Mouse (Mus musculus): ENCODE measurements at regions not wholly inside any gene's neighbourhood (a gene's known extent, or its start where the extent isn't known, plus 50 kb on each side); places are given as distances from the start of the nearest gene placed in this dataset.

DNA sequence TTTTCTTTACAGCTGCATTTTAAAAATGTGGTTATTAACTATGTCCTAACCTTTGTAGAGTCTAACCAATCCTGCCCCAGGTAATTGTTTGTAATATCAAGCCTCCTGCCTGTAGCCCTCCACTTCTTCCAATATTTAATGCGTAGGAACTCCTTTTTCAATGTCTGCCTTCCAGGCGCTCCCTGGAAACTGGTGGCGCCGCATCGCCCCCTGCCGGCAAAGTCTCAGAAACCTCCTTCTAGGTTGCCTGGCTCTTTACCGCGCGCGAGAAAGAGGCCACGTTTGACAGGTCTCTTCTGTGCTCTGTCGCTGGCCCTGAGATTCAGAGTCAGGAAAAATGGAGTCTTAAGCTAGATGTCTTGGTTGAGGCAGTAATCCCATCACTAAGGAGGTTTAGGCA, 542.8 kb downstream of the Zfp704 start:
- Histone ChIP-seq H3K27me3 (ENCODE audit: control insufficient read depth, insufficient read depth, low read length, poor library complexity, severe bottlenecking) (no peaks in the 10 kb centered on the region), H3K4me1 (ENCODE audit: control insufficient read depth, insufficient read depth, low read length) (no peaks in the 10 kb centered on the region), H3K36me3 (ENCODE audit: control insufficient read depth, insufficient read depth, low read length, poor library complexity, severe bottlenecking) (no peaks in the 10 kb centered on the region), H3K4me3 (ENCODE audit: low read depth, low read length) (peak overlapping the region; percentile 32; the same call in 1 of the 2 replicates), H3K27ac (ENCODE audit: insufficient read depth, low read length) (no peak overlapping the region), H3K9ac (ENCODE audit: low read depth, poor library complexity, severe bottlenecking) (no peak overlapping the region), H3K9me3 (replicated peaks; ENCODE audit: control insufficient read depth, insufficient read depth, low read length, poor library complexity, severe bottlenecking) (no peaks in the 10 kb centered on the region)
- TF ChIP-seq EP300 (IDR thresholded peaks at IDR 0.05; ENCODE audit: insufficient read depth, low read depth, low read length) (no peak), CTCF (IDR thresholded peaks at IDR 0.05; ENCODE audit: low read depth, low read length) (peak; percentile 78), POLR2A (IDR thresholded peaks at IDR 0.05; ENCODE audit: insufficient read depth, low read length) (no peak)

DNA sequence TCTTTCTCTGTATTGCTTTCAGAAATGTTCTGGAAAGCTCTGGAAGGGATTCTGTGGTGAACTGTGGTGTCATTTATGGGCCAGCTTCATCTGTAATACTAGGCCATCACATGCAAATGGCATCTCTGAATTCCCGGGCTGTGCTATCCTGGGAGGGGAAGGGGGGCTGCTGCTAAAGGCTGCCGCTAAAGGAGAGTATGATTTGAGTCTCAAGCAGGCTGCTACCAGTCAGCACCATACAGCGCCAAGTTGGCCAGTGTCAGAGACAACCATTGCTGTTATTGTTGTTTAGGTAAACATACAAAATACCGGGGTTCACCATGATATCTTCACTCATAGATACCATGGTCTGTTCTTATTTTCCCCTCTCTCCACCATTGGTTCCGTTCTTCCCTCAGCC, 543.5 kb downstream of the Zfp704 start:
- H3K27me3 ChIP-seq (ENCODE audit: control insufficient read depth, insufficient read depth, low read length, poor library complexity, severe bottlenecking), result no peaks in the 10 kb centered on the region
- no peak overlapping the region for H3K9ac ChIP-seq (ENCODE audit: low read depth, poor library complexity, severe bottlenecking)
- no peaks in the 10 kb centered on the region for H3K36me3 ChIP-seq (ENCODE audit: control insufficient read depth, insufficient read depth, low read length, poor library complexity, severe bottlenecking)
- H3K4me1 ChIP-seq (ENCODE audit: control insufficient read depth, insufficient read depth, low read length), result no peaks in the 10 kb centered on the region
- H3K9me3 ChIP-seq (replicated peaks; ENCODE audit: control insufficient read depth, insufficient read depth, low read length, poor library complexity, severe bottlenecking), result no peaks in the 10 kb centered on the region
- H3K27ac ChIP-seq (ENCODE audit: insufficient read depth, low read length), result no peak overlapping the region
- H3K4me3 ChIP-seq (ENCODE audit: low read depth, low read length), result no peak overlapping the region
- no peak for TF ChIP-seq POLR2A (IDR thresholded peaks at IDR 0.05; ENCODE audit: insufficient read depth, low read length)
- no peak for TF ChIP-seq CTCF (IDR thresholded peaks at IDR 0.05; ENCODE audit: low read depth, low read length)
- no peak for TF ChIP-seq EP300 (IDR thresholded peaks at IDR 0.05; ENCODE audit: insufficient read depth, low read depth, low read length)

DNA sequence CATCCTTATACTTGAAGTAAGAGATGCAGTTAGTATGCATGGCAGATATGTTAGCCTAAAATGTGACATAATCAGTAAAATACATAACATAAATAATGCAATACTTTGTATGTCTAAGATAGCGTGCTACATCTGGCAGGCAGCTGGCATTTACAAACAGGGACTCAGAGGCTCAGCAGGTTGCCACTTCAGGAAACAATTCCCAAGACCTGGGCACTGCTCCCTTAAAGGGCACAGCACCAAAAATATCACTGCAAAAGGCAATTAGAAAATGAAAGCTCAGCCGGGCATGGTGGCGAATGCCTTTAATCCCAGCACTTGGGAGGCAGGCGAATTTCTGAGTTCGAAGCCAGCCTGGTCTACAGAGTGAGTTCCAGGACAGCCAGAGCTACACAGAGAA, 544.0 kb downstream of the Zfp704 start:
- Histone ChIP-seq H3K4me1 (ENCODE audit: control insufficient read depth, insufficient read depth, low read length) (no peaks in the 10 kb centered on the region), H3K27me3 (ENCODE audit: control insufficient read depth, insufficient read depth, low read length, poor library complexity, severe bottlenecking) (no peaks in the 10 kb centered on the region), H3K36me3 (ENCODE audit: control insufficient read depth, insufficient read depth, low read length, poor library complexity, severe bottlenecking) (no peaks in the 10 kb centered on the region), H3K27ac (ENCODE audit: insufficient read depth, low read length) (no peak overlapping the region), H3K9me3 (replicated peaks; ENCODE audit: control insufficient read depth, insufficient read depth, low read length, poor library complexity, severe bottlenecking) (no peaks in the 10 kb centered on the region), H3K9ac (ENCODE audit: low read depth, poor library complexity, severe bottlenecking) (no peak overlapping the region), H3K4me3 (ENCODE audit: low read depth, low read length) (no peak overlapping the region)
- TF ChIP-seq POLR2A (IDR thresholded peaks at IDR 0.05; ENCODE audit: insufficient read depth, low read length) (no peak), EP300 (IDR thresholded peaks at IDR 0.05; ENCODE audit: insufficient read depth, low read depth, low read length) (no peak), CTCF (IDR thresholded peaks at IDR 0.05; ENCODE audit: low read depth, low read length) (no peak)

DNA sequence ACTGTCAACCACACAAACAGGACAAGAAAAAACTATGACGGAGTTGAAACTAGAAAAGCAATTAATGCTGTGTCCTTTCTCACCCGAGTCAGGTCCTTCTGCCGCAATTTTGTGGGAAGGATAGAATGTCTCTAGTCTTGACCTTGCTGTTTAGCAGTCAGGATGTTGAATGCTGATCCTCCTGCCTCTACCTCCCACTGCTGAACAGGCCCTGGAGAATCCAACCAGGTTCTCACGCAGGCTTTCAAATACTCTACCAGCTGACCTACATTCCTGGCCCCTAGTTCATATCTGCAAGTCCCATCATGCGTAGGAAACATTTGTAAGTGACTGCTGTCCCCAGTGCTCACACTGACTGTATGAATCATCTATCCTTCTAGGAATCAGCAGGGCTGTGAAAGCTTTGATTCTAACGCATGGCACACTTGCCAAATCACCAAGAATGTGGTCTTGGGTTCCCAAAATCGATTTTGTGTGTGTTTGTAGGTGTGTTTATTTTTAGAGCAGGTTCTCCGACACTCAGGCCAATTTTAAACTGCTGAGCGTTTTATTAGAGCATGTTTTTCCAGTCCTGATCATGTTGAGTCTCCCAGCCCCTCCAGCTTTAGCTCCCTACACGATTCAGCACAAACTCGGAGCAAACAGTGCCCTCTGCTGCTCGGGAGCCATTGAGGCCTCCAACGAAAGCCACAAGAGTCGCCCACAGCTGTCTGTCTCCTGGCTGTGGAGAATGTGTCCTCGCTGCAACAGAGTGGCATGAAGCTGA, 545.4 kb downstream of the Zfp704 start:
- Histone ChIP-seq H3K4me1 (ENCODE audit: control insufficient read depth, insufficient read depth, low read length) (no peaks in the 10 kb centered on the region), H3K9me3 (replicated peaks; ENCODE audit: control insufficient read depth, insufficient read depth, low read length, poor library complexity, severe bottlenecking) (no peaks in the 10 kb centered on the region), H3K27ac (ENCODE audit: insufficient read depth, low read length) (no peak overlapping the region), H3K9ac (ENCODE audit: low read depth, poor library complexity, severe bottlenecking) (no peak overlapping the region), H3K36me3 (ENCODE audit: control insufficient read depth, insufficient read depth, low read length, poor library complexity, severe bottlenecking) (no peaks in the 10 kb centered on the region), H3K27me3 (ENCODE audit: control insufficient read depth, insufficient read depth, low read length, poor library complexity, severe bottlenecking) (no peaks in the 10 kb centered on the region), H3K4me3 (ENCODE audit: low read depth, low read length) (no peak overlapping the region)
- TF ChIP-seq CTCF (IDR thresholded peaks at IDR 0.05; ENCODE audit: low read depth, low read length) (peak; percentile 81), EP300 (IDR thresholded peaks at IDR 0.05; ENCODE audit: insufficient read depth, low read depth, low read length) (no peak), POLR2A (IDR thresholded peaks at IDR 0.05; ENCODE audit: insufficient read depth, low read length) (no peak)

DNA sequence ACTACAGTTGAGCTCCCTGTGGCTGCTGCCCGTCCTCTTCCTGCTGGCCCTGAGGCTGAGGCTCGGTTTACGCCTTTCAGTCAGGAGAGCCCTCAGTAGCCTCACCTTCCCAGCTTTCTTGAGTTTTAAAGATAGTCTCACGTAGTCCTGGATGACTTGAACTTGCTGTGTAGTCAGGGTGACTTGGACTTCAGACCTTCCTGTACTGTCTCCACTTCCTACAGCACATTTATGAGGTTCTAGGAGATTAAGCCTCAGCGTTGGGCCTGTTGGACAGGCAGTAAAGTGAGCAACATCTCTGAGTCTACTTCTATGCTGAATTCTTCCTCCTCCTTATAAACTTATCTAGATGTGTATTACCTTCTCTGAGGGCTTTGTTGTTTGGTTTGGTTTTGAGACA, 546.2 kb downstream of the Zfp704 start:
- Histone ChIP-seq H3K27ac (ENCODE audit: insufficient read depth, low read length) (no peak overlapping the region), H3K4me3 (ENCODE audit: low read depth, low read length) (no peak overlapping the region), H3K36me3 (ENCODE audit: control insufficient read depth, insufficient read depth, low read length, poor library complexity, severe bottlenecking) (no peaks in the 10 kb centered on the region), H3K27me3 (ENCODE audit: control insufficient read depth, insufficient read depth, low read length, poor library complexity, severe bottlenecking) (no peaks in the 10 kb centered on the region), H3K4me1 (ENCODE audit: control insufficient read depth, insufficient read depth, low read length) (no peaks in the 10 kb centered on the region), H3K9me3 (replicated peaks; ENCODE audit: control insufficient read depth, insufficient read depth, low read length, poor library complexity, severe bottlenecking) (no peaks in the 10 kb centered on the region), H3K9ac (ENCODE audit: low read depth, poor library complexity, severe bottlenecking) (no peak overlapping the region)
- TF ChIP-seq EP300 (IDR thresholded peaks at IDR 0.05; ENCODE audit: insufficient read depth, low read depth, low read length) (no peak), CTCF (IDR thresholded peaks at IDR 0.05; ENCODE audit: low read depth, low read length) (no peak), POLR2A (IDR thresholded peaks at IDR 0.05; ENCODE audit: insufficient read depth, low read length) (no peak)

DNA sequence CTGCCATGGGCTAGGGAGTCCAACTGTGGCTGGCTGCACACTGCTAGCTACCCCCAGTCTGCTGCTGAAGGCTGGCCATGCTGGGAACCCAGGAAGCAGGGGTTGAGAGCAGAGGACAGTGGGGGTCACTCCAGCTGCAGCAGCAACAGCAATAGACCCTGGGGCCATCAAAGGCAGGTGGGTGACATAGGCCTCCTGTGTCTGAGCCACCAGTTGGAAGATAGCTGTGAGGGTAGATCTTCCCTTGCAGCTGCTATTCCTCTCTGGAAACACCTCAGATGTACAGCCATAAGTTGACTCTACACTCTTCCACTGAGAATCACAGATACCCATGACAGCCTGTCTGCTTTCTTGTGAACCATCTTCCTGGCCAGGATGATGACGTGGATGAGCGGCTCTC, 548.5 kb downstream of the Zfp704 start:
- H3K9ac ChIP-seq (ENCODE audit: low read depth, poor library complexity, severe bottlenecking), result no peak overlapping the region
- no peaks in the 10 kb centered on the region for H3K36me3 ChIP-seq (ENCODE audit: control insufficient read depth, insufficient read depth, low read length, poor library complexity, severe bottlenecking)
- H3K4me3 ChIP-seq (ENCODE audit: low read depth, low read length), result no peak overlapping the region
- no peak overlapping the region for H3K27ac ChIP-seq (ENCODE audit: insufficient read depth, low read length)
- no peaks in the 10 kb centered on the region for H3K4me1 ChIP-seq (ENCODE audit: control insufficient read depth, insufficient read depth, low read length)
- no peak for TF ChIP-seq EP300 (IDR thresholded peaks at IDR 0.05; ENCODE audit: insufficient read depth, low read depth, low read length)
- no peak for TF ChIP-seq POLR2A (IDR thresholded peaks at IDR 0.05; ENCODE audit: insufficient read depth, low read length)
- TF ChIP-seq CTCF (IDR thresholded peaks at IDR 0.05; ENCODE audit: low read depth, low read length), result no peak
- no peaks in the 10 kb centered on the region for H3K27me3 ChIP-seq (ENCODE audit: control insufficient read depth, insufficient read depth, low read length, poor library complexity, severe bottlenecking)
- H3K9me3 ChIP-seq (replicated peaks; ENCODE audit: control insufficient read depth, insufficient read depth, low read length, poor library complexity, severe bottlenecking), result no peaks in the 10 kb centered on the region

All from ES-Bruce4 (cell line).